ENCODE assay signal across 8 mouse cellular contexts in the genomic region with DNA sequence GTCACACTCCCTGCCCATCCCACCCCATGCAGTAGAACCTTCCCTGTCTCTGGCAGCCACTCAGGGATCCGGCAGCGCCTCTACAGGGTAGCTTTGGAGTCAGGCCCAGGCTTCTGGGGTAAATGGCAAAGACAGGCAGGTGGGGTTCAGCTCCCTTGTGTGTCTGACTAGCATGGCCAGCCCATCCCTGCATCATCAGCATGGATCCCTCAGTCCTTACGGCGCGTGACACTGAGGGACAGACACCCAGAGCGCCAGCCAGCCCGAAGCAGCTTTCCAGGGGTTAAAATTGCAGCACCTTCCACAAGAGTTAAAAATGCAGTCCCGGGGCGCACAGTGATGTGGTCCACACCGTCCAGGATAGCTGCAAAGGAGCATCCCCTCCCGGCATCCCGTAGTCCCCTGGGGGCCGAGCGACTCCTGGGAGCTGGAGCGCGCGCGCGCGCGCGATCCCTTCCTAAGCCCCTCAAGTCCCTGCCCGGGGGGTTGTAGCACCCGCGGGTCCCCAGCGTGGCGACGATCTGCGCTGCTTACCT. TPM values are rescaled to one million over a fixed set of nuclear protein-coding genes. Genes with fewer than 3 reads are reported as not detected.
A peak's percentile ranks its signal among the peaks of the same experiment; 100 is the strongest.
DNase-seq lines count a peak whose midpoint lies in the region; ATAC-seq lines count a peak whose summit lies in the region.

No protein-coding gene starts in this region.

- peak overlapping the region; percentile 74 for H3K9ac ChIP-seq in forebrain, embryonic 12.5 days
- peak overlapping the region; percentile 75 for H3K9ac ChIP-seq in intestine, embryonic 16.5 days (ENCODE audit: low read depth, low read length)
- H3K9ac ChIP-seq in midbrain, embryonic 13.5 days (replicated peaks), result peak overlapping the region; percentile 94

- H3K36me3 ChIP-seq in forebrain, embryonic 12.5 days (replicated peaks), result no peaks in the 10 kb centered on the region
- no peaks in the 10 kb centered on the region for H3K36me3 ChIP-seq in intestine, embryonic 16.5 days (ENCODE audit: control insufficient read depth, insufficient read depth, low read length)
- H3K36me3 ChIP-seq in midbrain, embryonic 13.5 days, result no peaks in the 10 kb centered on the region

- WGBS in forebrain, embryonic 12.5 days, result under 1% methylated on average over 29 of the region's 29 CpGs
- 3% methylated on average over 29 of the region's 29 CpGs for WGBS in intestine, embryonic 16.5 days
- WGBS in midbrain, embryonic 13.5 days, result under 1% methylated on average over 29 of the region's 29 CpGs

- peak; percentile 25 for ATAC-seq in forebrain, embryonic 12.5 days (ENCODE audit: low FRiP score)
- ATAC-seq in intestine, embryonic 16.5 days, result peak; percentile 30
- peak; percentile 53 for ATAC-seq in midbrain, embryonic 13.5 days

- H3K4me3 ChIP-seq in brown adipose tissue, adult 24 weeks (ENCODE audit: insufficient read depth, low read depth, low read length), result peak overlapping the region; percentile 84
- peak overlapping the region; percentile 59 for H3K4me3 ChIP-seq in forebrain, embryonic 12.5 days (replicated peaks)
- H3K4me3 ChIP-seq in intestine, embryonic 16.5 days (ENCODE audit: low read length), result peak overlapping the region; percentile 65
- peak overlapping the region; percentile 64 for H3K4me3 ChIP-seq in midbrain, embryonic 13.5 days (replicated peaks)

- H3K9me3 ChIP-seq in forebrain, embryonic 12.5 days, result no peaks in the 10 kb centered on the region
- no peaks in the 10 kb centered on the region for H3K9me3 ChIP-seq in intestine, embryonic 16.5 days (ENCODE audit: control insufficient read depth, low read length)
- H3K9me3 ChIP-seq in midbrain, embryonic 13.5 days, result no peaks in the 10 kb centered on the region

- H3K4me1 ChIP-seq in brown adipose tissue, adult 24 weeks (ENCODE audit: control insufficient read depth, insufficient read depth, insufficient read length, low read length), result peaks cover 23% of the 10 kb centered on the region
- H3K4me1 ChIP-seq in forebrain, embryonic 12.5 days, result peaks cover 75% of the 10 kb centered on the region
- peaks cover 27% of the 10 kb centered on the region for H3K4me1 ChIP-seq in intestine, embryonic 16.5 days (ENCODE audit: control insufficient read depth, insufficient read depth, low read length)
- H3K4me1 ChIP-seq in midbrain, embryonic 13.5 days (replicated peaks), result peaks cover 78% of the 10 kb centered on the region

- peak overlapping the region; percentile 85 for H3K4me2 ChIP-seq in forebrain, embryonic 12.5 days
- peak overlapping the region; percentile 97 for H3K4me2 ChIP-seq in intestine, embryonic 16.5 days (ENCODE audit: low read depth, low read length)
- H3K4me2 ChIP-seq in midbrain, embryonic 13.5 days (replicated peaks), result peak overlapping the region; percentile 72

- H3K27me3 ChIP-seq in forebrain, embryonic 12.5 days, result peaks cover 7% of the 10 kb centered on the region; the same call in 1 of the 2 replicates
- H3K27me3 ChIP-seq in intestine, embryonic 16.5 days (replicated peaks; ENCODE audit: control insufficient read depth, insufficient read depth, low read length), result peaks cover 10% of the 10 kb centered on the region
- no peaks in the 10 kb centered on the region for H3K27me3 ChIP-seq in midbrain, embryonic 13.5 days

- peak overlapping the region; percentile 86 for H3K27ac ChIP-seq in brown adipose tissue, adult 24 weeks (replicated peaks; ENCODE audit: low read depth, low read length)
- peak overlapping the region; percentile 95 for H3K27ac ChIP-seq in forebrain, embryonic 12.5 days
- peak overlapping the region; percentile 55; the same call in 1 of the 2 replicates for H3K27ac ChIP-seq in intestine, embryonic 16.5 days (ENCODE audit: low read length)
- peak overlapping the region; percentile 94 for H3K27ac ChIP-seq in midbrain, embryonic 13.5 days

- DNase-seq in layer of hippocampus, postnatal 10 days (ENCODE audit: low spot score in 2 of 2), result peak; percentile 63 to 74
- DNase-seq in layer of hippocampus, postnatal 25 days (ENCODE audit: extremely low spot score in 1 of 2, low spot score in 1 of 2), result no peak
- no peak for DNase-seq in ovary, postnatal 10 days (ENCODE audit: low spot score)
- no peak for DNase-seq in spleen, postnatal 10 days (ENCODE audit: low spot score in 2 of 2)

RNA-seq across cellular contexts. Expression of gene Coro2b, which starts 0.7 kb away (rescaled TPM):
- total RNA-seq in layer of hippocampus, postnatal 10 days (2021), result 100 to 1,000 TPM; 131 to 136 TPM
- total RNA-seq in layer of hippocampus, postnatal 25 days (2021), result 100 to 1,000 TPM; 220 to 233 TPM
- 6.1 TPM in 2 replicates for polyA plus RNA-seq in brown adipose tissue, adult 24 weeks (2012; ENCODE audit: insufficient read depth, insufficient read length, missing spikeins)
- polyA plus RNA-seq in forebrain, embryonic 12.5 days (2016; fragmentation: Nextera tagmentation; extraction: Ambion mirVana), result 37.6 and 38.1 TPM in 2 replicates
- polyA plus RNA-seq in intestine, embryonic 16.5 days (2015; fragmentation: Nextera tagmentation; extraction: Ambion mirVana), result 7.0 and 8.2 TPM in 2 replicates
- polyA plus RNA-seq in midbrain, embryonic 13.5 days (2015; fragmentation: Nextera tagmentation; extraction: Ambion mirVana), result 28.4 and 34.7 TPM in 2 replicates

Comparison
In these comparisons a context has a peak if more than half of its experiments do, and no peak if none do; other contexts are left out.
1. DNase-seq: peak in layer of hippocampus, postnatal 10 days (2 of 2); none in layer of hippocampus, postnatal 25 days (0 of 2), ovary, postnatal 10 days (single experiment) and spleen, postnatal 10 days (0 of 2).
2. Peak in every context shown above with its lines, with median percentiles within 50 percentile points of each other: H3K27ac ChIP-seq, H3K4me3 ChIP-seq, ATAC-seq, H3K4me2 ChIP-seq and H3K9ac ChIP-seq.